21 mouse cellular contexts compared by ENCODE assay signal in genomic region chrX:58244544-58244943, GRCm38 (mm10).
DNase-seq lines count a peak whose midpoint lies in the region; ATAC-seq and TF ChIP-seq lines count a peak whose summit lies in the region.
"Had no signal": no experiment of that assay in that cellular context is flagged by ENCODE, and none has a peak within 500 bp of the region (broad histone marks: within the 10 kb centered on the region; RNA-seq: fewer than 3 reads in every experiment).

No protein-coding gene starts in this region.

- no peak overlapping the region for H3K4me2 ChIP-seq in forebrain, embryonic 14.5 days (ENCODE audit: low read length)
- no peak overlapping the region for H3K4me2 ChIP-seq in forebrain, postnatal 0 days (ENCODE audit: low read depth)
- no peak overlapping the region for H3K4me2 ChIP-seq in limb, embryonic 11.5 days (ENCODE audit: low read depth, severe bottlenecking)
- peak overlapping the region; percentile 5; the same call in 1 of the 2 replicates for H3K4me2 ChIP-seq in limb, embryonic 13.5 days (replicated peaks)
- H3K4me2 ChIP-seq: embryonic facial prominence, embryonic 13.5 days; forebrain, embryonic 13.5 days; heart, embryonic 11.5 days; heart, embryonic 15.5 days; hindbrain, embryonic 15.5 days had no signal

- ATAC-seq in forebrain, embryonic 14.5 days, result no peak
- no peak for ATAC-seq in forebrain, postnatal 0 days
- no peak for ATAC-seq in limb, embryonic 11.5 days (ENCODE audit: insufficient number of reproducible peaks, low FRiP score, low TSS enrichment, low read depth)
- peak; percentile 73; the same call in 1 of the 2 replicates for ATAC-seq in limb, embryonic 13.5 days (ENCODE audit: low FRiP score, low read depth)
- ATAC-seq: activated CD4-positive, CD25-positive, alpha-beta regulatory T cell, adult 4 months; forebrain, embryonic 13.5 days; Patski had no signal

- no peak for TF ChIP-seq POLR2A in brain, embryonic 14.5 days (IDR thresholded peaks at IDR 0.05; ENCODE audit: borderline replicate concordance, extremely low read depth, insufficient read depth, insufficient read length, poor library complexity, severe bottlenecking)

- no peak overlapping the region for H3K27ac ChIP-seq in forebrain, embryonic 14.5 days (ENCODE audit: low read depth, low read length)
- no peak overlapping the region for H3K27ac ChIP-seq in forebrain, postnatal 0 days (ENCODE audit: low read depth, low read length)
- no peak overlapping the region for H3K27ac ChIP-seq in limb, embryonic 11.5 days (replicated peaks; ENCODE audit: low read depth, low read length)
- no peak overlapping the region for H3K27ac ChIP-seq in limb, embryonic 10.5 days
- peak overlapping the region; percentile 52; the same call in 1 of the 2 replicates for H3K27ac ChIP-seq in limb, embryonic 13.5 days
- H3K27ac ChIP-seq: embryonic facial prominence, embryonic 13.5 days; forebrain, embryonic 13.5 days; heart, adult 2 months; heart, embryonic 15.5 days; hindbrain, embryonic 15.5 days had no signal

- no peak overlapping the region for H3K9ac ChIP-seq in forebrain, embryonic 14.5 days (ENCODE audit: low read length)
- H3K9ac ChIP-seq in forebrain, postnatal 0 days, result no peak overlapping the region
- no peak overlapping the region for H3K9ac ChIP-seq in limb, embryonic 11.5 days (ENCODE audit: low read length)
- H3K9ac ChIP-seq in limb, embryonic 13.5 days, result no peak overlapping the region
- H3K9ac ChIP-seq: embryonic facial prominence, embryonic 13.5 days; forebrain, embryonic 13.5 days; heart, embryonic 15.5 days; hindbrain, embryonic 15.5 days had no signal

- peak; percentile 15 for DNase-seq in forebrain, embryonic 14.5 days (ENCODE audit: low spot score)
- DNase-seq in forebrain, postnatal 0 days, result no peak
- peak; percentile 27 for DNase-seq in limb, embryonic 11.5 days (ENCODE audit: low spot score)
- DNase-seq in limb, embryonic 10.5 days (ENCODE audit: low spot score), result no peak
- peak; percentile 49 for DNase-seq in brain, embryonic 14.5 days (ENCODE audit: low read depth)
- no peak for DNase-seq in ovary, postnatal 14 days (ENCODE audit: low spot score)
- DNase-seq: adrenal gland, postnatal 14 days; cerebellum, adult 2 months; embryo, embryonic 11 days; gastrocnemius, postnatal 10 days; heart, adult 2 months; heart, postnatal 14 days had no signal

- 66% methylated on average over 2 of the region's 2 CpGs for WGBS in forebrain, embryonic 14.5 days
- 56% methylated on average over 2 of the region's 2 CpGs for WGBS in forebrain, postnatal 0 days
- 45% methylated on average over 2 of the region's 2 CpGs for WGBS in limb, embryonic 11.5 days
- WGBS in limb, embryonic 10.5 days, result 73% methylated on average over 2 of the region's 2 CpGs
- WGBS in limb, embryonic 13.5 days, result 32% methylated on average over 2 of the region's 2 CpGs

- no peaks in the 10 kb centered on the region for H3K9me3 ChIP-seq in forebrain, embryonic 14.5 days (replicated peaks; ENCODE audit: control insufficient read depth, low read length)
- no peaks in the 10 kb centered on the region for H3K9me3 ChIP-seq in forebrain, postnatal 0 days (ENCODE audit: low read length)
- H3K9me3 ChIP-seq in limb, embryonic 11.5 days (ENCODE audit: control insufficient read depth, low read length), result no peaks in the 10 kb centered on the region
- H3K9me3 ChIP-seq in limb, embryonic 10.5 days (replicated peaks), result no peaks in the 10 kb centered on the region
- no peaks in the 10 kb centered on the region for H3K9me3 ChIP-seq in limb, embryonic 13.5 days
- H3K9me3 ChIP-seq: embryonic facial prominence, embryonic 13.5 days; forebrain, embryonic 13.5 days; heart, embryonic 15.5 days; hindbrain, embryonic 15.5 days had no signal

- H3K4me3 ChIP-seq in forebrain, embryonic 14.5 days (ENCODE audit: low read depth, low read length), result no peak overlapping the region
- H3K4me3 ChIP-seq in forebrain, postnatal 0 days (ENCODE audit: low read depth, low read length), result no peak overlapping the region
- H3K4me3 ChIP-seq in limb, embryonic 11.5 days (ENCODE audit: low read depth, low read length), result no peak overlapping the region
- H3K4me3 ChIP-seq in limb, embryonic 10.5 days, result no peak overlapping the region
- no peak overlapping the region for H3K4me3 ChIP-seq in limb, embryonic 13.5 days
- H3K4me3 ChIP-seq: embryonic facial prominence, embryonic 13.5 days; forebrain, embryonic 13.5 days; heart, adult 2 months; heart, embryonic 15.5 days; hindbrain, embryonic 15.5 days had no signal

- TF ChIP-seq CTCF in forebrain, postnatal 0 days (IDR thresholded peaks at IDR 0.05; ENCODE audit: low read depth), result no peak
- TF ChIP-seq CTCF in brain, embryonic 14.5 days (IDR thresholded peaks at IDR 0.05; ENCODE audit: borderline replicate concordance, extremely low read depth, insufficient read depth, insufficient read length), result no peak

- no peaks in the 10 kb centered on the region for H3K36me3 ChIP-seq in forebrain, embryonic 14.5 days (ENCODE audit: control insufficient read depth, insufficient read depth, low read length)
- H3K36me3 ChIP-seq in forebrain, postnatal 0 days (ENCODE audit: insufficient read depth), result no peaks in the 10 kb centered on the region
- H3K36me3 ChIP-seq in limb, embryonic 11.5 days (ENCODE audit: control insufficient read depth, insufficient read depth, low read length), result no peaks in the 10 kb centered on the region
- no peaks in the 10 kb centered on the region for H3K36me3 ChIP-seq in limb, embryonic 10.5 days
- H3K36me3 ChIP-seq in limb, embryonic 13.5 days, result no peaks in the 10 kb centered on the region
- H3K36me3 ChIP-seq: embryonic facial prominence, embryonic 13.5 days; heart, embryonic 15.5 days; hindbrain, embryonic 15.5 days had no signal

- H3K27me3 ChIP-seq in forebrain, embryonic 14.5 days (replicated peaks; ENCODE audit: control insufficient read depth, insufficient read depth, low read length), result no peaks in the 10 kb centered on the region
- no peaks in the 10 kb centered on the region for H3K27me3 ChIP-seq in forebrain, postnatal 0 days (ENCODE audit: insufficient read depth, low read length)
- H3K27me3 ChIP-seq in limb, embryonic 11.5 days (ENCODE audit: control insufficient read depth, insufficient read depth, low read length), result no peaks in the 10 kb centered on the region
- 0 out of 2 replicates have a peak, but pooled peaks cover 4% of the 10 kb centered on the region for H3K27me3 ChIP-seq in limb, embryonic 10.5 days (ENCODE audit: low read depth, poor library complexity, severe bottlenecking)
- no peaks in the 10 kb centered on the region for H3K27me3 ChIP-seq in limb, embryonic 13.5 days
- H3K27me3 ChIP-seq: CH12.LX; embryonic facial prominence, embryonic 13.5 days; forebrain, embryonic 13.5 days; heart, embryonic 15.5 days; hindbrain, embryonic 15.5 days had no signal

- H3K4me1 ChIP-seq in forebrain, embryonic 14.5 days (ENCODE audit: control insufficient read depth, insufficient read depth, low read length), result no peaks in the 10 kb centered on the region
- no peaks in the 10 kb centered on the region for H3K4me1 ChIP-seq in forebrain, postnatal 0 days (ENCODE audit: insufficient read depth)
- H3K4me1 ChIP-seq in limb, embryonic 11.5 days (ENCODE audit: control insufficient read depth, insufficient read depth, low read length), result no peaks in the 10 kb centered on the region
- peaks cover 3% of the 10 kb centered on the region; the same call in 1 of the 2 replicates for H3K4me1 ChIP-seq in limb, embryonic 10.5 days
- H3K4me1 ChIP-seq in limb, embryonic 13.5 days, result no peaks in the 10 kb centered on the region; the same call in 1 of the 2 replicates
- H3K4me1 ChIP-seq: embryonic facial prominence, embryonic 13.5 days; forebrain, embryonic 13.5 days; heart, embryonic 15.5 days; hindbrain, embryonic 15.5 days had no signal

Comparison
In these comparisons a context has a peak if more than half of its experiments do, and no peak if none do; other contexts are left out.
1. DNase-seq: peak in forebrain, embryonic 14.5 days (single experiment), limb, embryonic 11.5 days (single experiment) and brain, embryonic 14.5 days (single experiment); none in forebrain, postnatal 0 days (single experiment), limb, embryonic 10.5 days (single experiment) and ovary, postnatal 14 days (single experiment).